Mouse (Mus musculus) yolk sac, embryonic 10.5 days (tissue): ENCODE data around the gene Pcsk5.

Experiments used
- DNase-seq: peaks from one replicate; pipeline ENCODE4 v3.0.0-alpha.2; 2017; ENCODE audit warnings: low spot score

Pcsk5 gene

GRCm38 (mm10) chr19:17837471-17837859, at the start of gene Pcsk5:
Gene Pcsk5 (minus strand): TSS chr19:17837632.
- DNase-seq = peak; percentile 89

- DNase-seq = peak; percentile 10
Observed at GRCm38 (mm10) chr19:17875804-17876203, 38.4 kb upstream of the Pcsk5 start.

- no peak for DNase-seq
Observed at GRCm38 (mm10) chr19:17874388-17874787, 37.0 kb upstream of the Pcsk5 start.

- no peak for DNase-seq
Observed at GRCm38 (mm10) chr19:17873755-17874154, 36.3 kb upstream of the Pcsk5 start.

- DNase-seq = no peak
Observed at GRCm38 (mm10) chr19:17866317-17866891, 29.0 kb upstream of the Pcsk5 start.

GRCm38 (mm10) chr19:17860351-17861014, 23.1 kb upstream of the Pcsk5 start:
- DNase-seq = no peak

GRCm38 (mm10) chr19:17856741-17857140, 19.3 kb upstream of the Pcsk5 start:
- DNase-seq = no peak

- DNase-seq = no peak
Observed at GRCm38 (mm10) chr19:17848417-17848816, 11.0 kb upstream of the Pcsk5 start.

- DNase-seq = no peak
Observed at GRCm38 (mm10) chr19:17845967-17846366, 8.5 kb upstream of the Pcsk5 start.

- no peak for DNase-seq
Observed at GRCm38 (mm10) chr19:17841586-17841985, 4.2 kb upstream of the Pcsk5 start.

- no peak for DNase-seq
Observed at GRCm38 (mm10) chr19:17839856-17840255, 2.4 kb upstream of the Pcsk5 start.

- DNase-seq = peak; percentile 72
Observed at GRCm38 (mm10) chr19:17836566-17837470, 614 bp downstream of the Pcsk5 start.

- DNase-seq = peak; percentile 26
Observed at GRCm38 (mm10) chr19:17835681-17836565, 1.5 kb downstream of the Pcsk5 start.

GRCm38 (mm10) chr19:17834894-17835293, 2.5 kb downstream of the Pcsk5 start:
- DNase-seq = no peak

- DNase-seq = no peak
Observed at GRCm38 (mm10) chr19:17831376-17831775, 6.1 kb downstream of the Pcsk5 start.

GRCm38 (mm10) chr19:17828414-17828813, 9.0 kb downstream of the Pcsk5 start:
- no peak for DNase-seq

GRCm38 (mm10) chr19:17826694-17827093, 10.7 kb downstream of the Pcsk5 start:
- DNase-seq = no peak

- DNase-seq = no peak
Observed at GRCm38 (mm10) chr19:17820046-17820445, 17.4 kb downstream of the Pcsk5 start.

- DNase-seq = no peak
Observed at GRCm38 (mm10) chr19:17819081-17819480, 18.4 kb downstream of the Pcsk5 start.

- DNase-seq = no peak
Observed at GRCm38 (mm10) chr19:17815062-17815461, 22.4 kb downstream of the Pcsk5 start.

- DNase-seq = no peak
Observed at GRCm38 (mm10) chr19:17813449-17813990, 23.9 kb downstream of the Pcsk5 start.

- no peak for DNase-seq
Observed at GRCm38 (mm10) chr19:17812661-17813060, 24.8 kb downstream of the Pcsk5 start.
